Mouse (Mus musculus) erythroblast, embryonic 14.5 days (primary cell): ENCODE measurements around the gene Bhlhe41. TPM values are rescaled to one million over a fixed set of nuclear protein-coding genes. Genes with fewer than 3 reads are reported as not detected.

Experiments
- H3K27me3 ChIP-seq: 2 replicates; pipeline ENCODE4 v1.6.1; 2012; ENCODE audit warnings: inconsistent platforms; ENCODE audit not compliant: control insufficient read depth
- H3K36me3 ChIP-seq: 2 replicates; pipeline ENCODE4 v1.6.1; 2012; ENCODE audit warnings: mild to moderate bottlenecking, inconsistent platforms; ENCODE audit not compliant: control insufficient read depth
- H3K4me1 ChIP-seq: 2 replicates; pipeline ENCODE4 v1.6.1; 2012; ENCODE audit warnings: inconsistent platforms; ENCODE audit not compliant: control insufficient read depth
- H3K4me3 ChIP-seq: replicated peaks from 2 replicates; pipeline ENCODE3; 2012; ENCODE audit warnings: moderate library complexity, mild to moderate bottlenecking, inconsistent platforms
- H3K9me3 ChIP-seq: 2 replicates; pipeline ENCODE4 v1.6.1; 2012; ENCODE audit warnings: low read length, inconsistent platforms, mixed read lengths; ENCODE audit not compliant: control insufficient read depth
- GATA1 ChIP-seq: IDR thresholded peaks from 2 replicates; pipeline ENCODE4 v1.6.1; 2012; ENCODE audit warnings: low read length, inconsistent platforms, mixed read lengths
- TAL1 ChIP-seq: IDR thresholded peaks from 3 replicates; pipeline ENCODE4 v1.6.1; 2012; ENCODE audit warnings: low read length, inconsistent platforms, mixed read lengths
- polyA plus RNA-seq: library from polyadenylated mRNA; stranded (reverse); fragments of >175 nt; gene quantifications from 2 replicates; pipeline ENCODE4 v1.2.3, GENCODE M21; 2012

The Bhlhe41 gene
- polyA plus RNA-seq, 1 experiment, result 0.01 TPM

DNA sequence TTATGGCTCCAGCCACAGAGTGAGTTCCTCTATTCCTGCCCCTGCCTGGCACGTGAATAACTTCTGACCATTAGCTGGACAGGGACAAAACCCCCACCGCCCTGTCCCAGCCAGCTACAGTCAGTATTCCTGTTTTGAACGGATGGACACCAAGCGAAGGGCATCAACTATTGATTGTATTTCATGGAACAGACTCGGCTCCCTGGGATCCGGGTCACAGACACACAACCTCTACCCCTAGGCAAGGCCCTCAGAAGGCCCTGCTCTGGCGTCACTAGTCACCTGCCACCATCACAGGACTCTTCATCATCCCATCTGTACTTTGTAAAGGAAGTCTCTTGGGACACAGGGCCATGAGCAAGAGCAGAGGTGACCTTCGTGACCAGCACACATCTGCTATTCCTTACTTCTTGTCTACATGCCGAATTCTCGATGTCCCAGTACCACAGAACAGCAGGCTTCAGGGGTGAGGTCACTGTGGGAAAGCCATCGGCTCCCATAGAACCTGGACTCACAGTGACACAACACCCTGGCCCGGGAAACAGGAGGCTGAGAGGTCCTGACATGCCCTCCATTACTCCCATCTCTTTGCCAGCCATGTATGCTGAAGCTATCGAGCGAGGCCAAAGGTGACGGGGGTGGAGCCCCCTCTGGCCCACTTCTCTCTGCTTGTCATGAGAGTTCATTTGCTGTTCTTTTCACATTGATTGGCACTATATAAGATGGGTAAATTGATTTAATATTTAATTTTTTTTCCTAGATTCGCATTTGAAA, 36.1 kb downstream of the Bhlhe41 start:
- Histone ChIP-seq H3K9me3 (no peaks in the 10 kb centered on the region), H3K36me3 (no peaks in the 10 kb centered on the region), H3K27me3 (no peaks in the 10 kb centered on the region), H3K4me3 (no peak overlapping the region), H3K4me1 (no peaks in the 10 kb centered on the region)
- TF ChIP-seq TAL1 (no peak), GATA1 (no peak)

DNA sequence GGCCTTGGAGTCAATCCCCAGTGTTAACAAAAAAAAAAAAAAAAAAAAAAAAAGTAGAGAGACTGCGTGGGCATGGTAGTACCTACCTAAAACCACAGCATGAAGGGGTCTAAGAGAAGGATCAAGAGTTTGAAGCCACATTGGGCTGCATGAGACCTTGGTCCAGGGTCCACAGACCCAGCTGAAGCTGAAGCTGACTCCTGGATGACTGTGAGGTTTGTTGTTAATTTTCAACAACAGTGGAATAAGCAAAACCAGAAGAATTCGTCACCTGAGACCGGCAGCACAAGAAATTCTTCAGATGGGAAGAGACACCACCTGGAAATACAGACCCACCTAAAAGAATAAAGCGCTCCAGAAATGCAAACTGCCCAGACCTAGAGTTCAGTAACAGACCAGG, 39.1 kb downstream of the Bhlhe41 start:
- Histone ChIP-seq H3K4me3 (no peak overlapping the region), H3K27me3 (no peaks in the 10 kb centered on the region), H3K9me3 (no peaks in the 10 kb centered on the region), H3K4me1 (no peaks in the 10 kb centered on the region), H3K36me3 (no peaks in the 10 kb centered on the region)
- TF ChIP-seq TAL1 (no peak), GATA1 (no peak)

DNA sequence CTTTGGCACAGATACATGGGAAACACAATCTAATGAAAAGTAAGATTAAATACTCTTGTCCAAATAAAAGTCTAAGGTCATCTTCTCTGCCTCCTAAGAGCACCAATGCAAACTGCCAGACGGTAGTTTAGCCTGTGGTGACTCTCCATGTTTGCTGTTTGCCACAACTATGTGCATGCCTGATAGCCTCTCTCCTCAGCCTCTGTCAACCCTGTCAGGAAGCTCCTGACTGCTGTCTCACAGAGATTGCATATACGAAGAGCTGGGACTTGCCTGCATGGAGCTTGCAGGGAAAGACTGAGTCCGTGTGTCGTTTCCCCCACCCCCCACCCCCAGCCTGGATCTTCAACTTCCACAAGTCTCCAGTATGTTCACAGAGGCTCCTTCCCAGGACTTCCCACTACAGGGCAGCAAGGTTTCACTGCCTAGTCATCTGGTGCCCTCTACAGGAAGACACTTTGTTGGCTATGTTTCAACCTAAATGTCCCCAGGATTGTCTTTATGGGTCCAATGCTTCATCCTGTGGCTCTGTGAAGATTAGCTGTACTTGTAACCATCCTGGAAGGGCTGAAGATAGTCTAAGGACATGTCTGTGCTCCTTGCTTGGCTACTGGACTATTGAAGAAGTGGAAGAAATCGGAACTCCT, 41.6 kb downstream of the Bhlhe41 start:
- Histone ChIP-seq H3K27me3 (no peaks in the 10 kb centered on the region), H3K36me3 (no peaks in the 10 kb centered on the region), H3K4me3 (no peak overlapping the region), H3K9me3 (no peaks in the 10 kb centered on the region), H3K4me1 (no peaks in the 10 kb centered on the region)
- no peak for TF ChIP-seq TAL1
- no peak for TF ChIP-seq GATA1

DNA sequence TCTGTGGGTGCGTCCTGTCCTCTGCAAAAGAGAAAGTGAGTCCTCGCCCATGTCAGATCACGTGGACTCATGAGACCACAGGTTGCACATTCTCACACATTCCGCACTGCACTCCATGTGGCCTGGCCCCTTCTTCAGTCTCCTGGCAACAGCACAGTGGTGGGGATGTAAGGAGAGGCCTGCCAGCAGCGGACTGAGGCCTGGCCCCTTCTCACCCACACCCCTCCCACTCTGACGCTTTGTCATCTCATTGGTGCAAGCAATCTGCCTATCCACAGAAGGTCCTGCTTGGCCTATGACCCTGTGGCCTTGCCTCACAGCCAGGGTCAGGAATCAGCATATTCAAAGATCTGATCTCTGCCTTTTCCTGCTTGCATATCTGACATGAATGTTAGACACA, 42.3 kb downstream of the Bhlhe41 start:
- Histone ChIP-seq H3K36me3 (no peaks in the 10 kb centered on the region), H3K4me1 (no peaks in the 10 kb centered on the region), H3K27me3 (no peaks in the 10 kb centered on the region), H3K9me3 (no peaks in the 10 kb centered on the region), H3K4me3 (no peak overlapping the region)
- TF ChIP-seq TAL1 (no peak), GATA1 (no peak)

DNA sequence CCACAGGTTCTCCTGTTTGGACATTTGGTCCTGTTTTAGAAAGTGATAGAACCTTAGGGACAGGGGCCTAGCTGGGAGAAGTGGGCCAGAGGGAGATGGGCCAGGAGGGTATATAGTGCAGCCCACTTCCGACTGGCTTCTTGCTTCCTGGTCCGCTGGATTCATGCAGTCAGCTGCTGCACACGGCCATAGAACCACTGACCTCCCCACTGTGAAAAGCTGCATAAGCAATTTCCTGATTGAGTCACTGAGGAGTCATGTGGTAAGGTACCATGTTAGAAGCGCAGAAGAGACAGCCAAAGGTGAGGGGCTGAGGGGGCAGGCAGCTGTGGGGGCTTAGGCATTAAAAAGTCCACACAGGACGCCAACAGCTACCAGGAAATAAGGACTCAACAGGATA, 43.1 kb downstream of the Bhlhe41 start:
- Histone ChIP-seq H3K27me3 (no peaks in the 10 kb centered on the region), H3K4me3 (no peak overlapping the region), H3K4me1 (no peaks in the 10 kb centered on the region), H3K36me3 (no peaks in the 10 kb centered on the region), H3K9me3 (no peaks in the 10 kb centered on the region)
- TF ChIP-seq GATA1, result no peak
- TF ChIP-seq TAL1, result no peak

DNA sequence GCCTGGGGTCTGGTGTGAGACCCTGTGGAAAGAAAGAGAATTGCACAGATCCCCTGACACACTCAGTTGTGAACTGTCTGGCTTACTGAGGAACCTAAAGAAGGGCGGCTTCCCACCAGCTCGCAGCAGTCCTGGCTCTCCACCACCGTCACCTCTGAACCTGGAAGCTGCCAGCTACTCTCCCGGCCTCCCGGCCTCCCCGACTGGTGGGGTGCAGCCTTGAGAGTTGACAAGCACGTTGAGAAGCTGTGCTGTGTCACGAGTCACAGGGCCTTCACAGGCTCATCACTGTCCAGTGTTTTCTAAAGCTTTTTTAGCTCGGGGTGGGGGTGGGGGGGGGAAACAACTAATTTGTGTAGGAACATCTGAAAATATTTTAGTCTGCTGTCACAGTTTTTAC, 46.2 kb downstream of the Bhlhe41 start:
- Histone ChIP-seq H3K36me3 (no peaks in the 10 kb centered on the region; the same call in 1 of the 2 replicates), H3K4me1 (no peaks in the 10 kb centered on the region), H3K27me3 (no peaks in the 10 kb centered on the region), H3K4me3 (no peak overlapping the region), H3K9me3 (no peaks in the 10 kb centered on the region)
- TF ChIP-seq TAL1, result no peak
- TF ChIP-seq GATA1, result no peak

DNA sequence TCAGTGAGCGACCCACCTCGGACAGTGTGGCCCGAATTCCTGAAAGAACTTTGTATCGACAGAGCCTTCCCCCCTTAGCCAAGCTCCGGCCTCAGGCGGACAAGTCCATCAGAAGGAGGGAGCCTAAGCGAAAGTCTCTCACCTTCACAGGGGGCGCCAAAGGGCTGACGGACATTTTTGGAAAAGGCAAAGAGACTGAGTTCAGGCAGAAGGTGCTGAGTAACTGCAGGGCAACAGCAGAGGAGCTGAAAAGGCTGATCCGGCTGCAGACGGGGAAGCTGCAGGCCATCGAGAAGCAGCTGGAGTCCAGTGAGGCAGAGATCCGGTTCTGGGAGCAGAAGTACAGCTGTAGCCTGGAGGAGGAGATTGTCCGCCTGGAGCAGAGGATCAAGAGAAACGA, 50.2 kb downstream of the Bhlhe41 start:
- H3K36me3 ChIP-seq, result no peaks in the 10 kb centered on the region; the same call in 1 of the 2 replicates
- no peak for TF ChIP-seq TAL1
- no peak for TF ChIP-seq GATA1
- H3K9me3 ChIP-seq, result no peaks in the 10 kb centered on the region
- no peak overlapping the region for H3K4me3 ChIP-seq
- H3K4me1 ChIP-seq, result no peaks in the 10 kb centered on the region
- no peaks in the 10 kb centered on the region for H3K27me3 ChIP-seq

DNA sequence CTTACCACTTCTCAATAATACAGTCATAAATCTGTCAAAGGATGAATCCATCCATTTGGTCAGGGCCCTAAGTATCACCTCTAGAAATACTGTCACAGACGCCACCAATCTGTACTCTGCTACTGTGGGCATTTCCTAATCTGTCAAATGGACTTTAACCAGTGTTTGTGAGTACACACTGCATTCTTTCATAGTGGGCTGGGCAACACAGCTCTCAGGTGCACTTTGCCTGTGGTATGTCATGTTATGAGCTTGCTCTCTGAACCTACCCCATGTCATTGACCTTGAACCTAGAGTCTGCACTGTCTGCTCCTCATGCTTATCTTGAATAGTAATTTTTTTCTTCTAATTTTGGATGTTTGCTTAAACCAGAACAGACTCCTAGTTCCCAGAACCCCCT, 54.2 kb downstream of the Bhlhe41 start:
- Histone ChIP-seq H3K9me3 (no peaks in the 10 kb centered on the region), H3K4me3 (no peak overlapping the region), H3K36me3 (no peaks in the 10 kb centered on the region; the same call in 1 of the 2 replicates), H3K27me3 (no peaks in the 10 kb centered on the region), H3K4me1 (no peaks in the 10 kb centered on the region)
- no peak for TF ChIP-seq TAL1
- no peak for TF ChIP-seq GATA1

DNA sequence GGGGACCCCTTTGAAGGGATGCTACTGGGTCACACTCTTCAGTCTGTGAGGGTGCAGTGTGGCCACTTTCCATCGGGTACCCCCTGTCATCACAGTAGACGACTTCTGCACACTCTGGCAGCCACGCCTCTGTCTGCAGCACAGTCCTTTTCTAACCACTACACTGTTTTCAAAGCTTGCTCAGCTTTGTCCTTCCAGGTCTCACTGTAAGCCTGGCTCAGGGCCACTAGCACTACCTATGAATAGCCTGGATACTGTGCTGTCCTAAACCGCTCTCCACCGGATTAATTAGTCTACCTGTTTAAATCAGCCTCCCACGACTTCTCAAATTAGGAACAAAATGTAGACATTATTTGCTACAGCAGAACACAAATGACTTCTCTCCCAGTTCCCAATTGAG, 55.3 kb downstream of the Bhlhe41 start:
- H3K9me3 ChIP-seq, result no peaks in the 10 kb centered on the region
- TF ChIP-seq TAL1, result no peak
- TF ChIP-seq GATA1, result no peak
- H3K27me3 ChIP-seq, result no peaks in the 10 kb centered on the region
- H3K4me3 ChIP-seq, result no peak overlapping the region
- H3K36me3 ChIP-seq, result no peaks in the 10 kb centered on the region
- no peaks in the 10 kb centered on the region for H3K4me1 ChIP-seq

DNA sequence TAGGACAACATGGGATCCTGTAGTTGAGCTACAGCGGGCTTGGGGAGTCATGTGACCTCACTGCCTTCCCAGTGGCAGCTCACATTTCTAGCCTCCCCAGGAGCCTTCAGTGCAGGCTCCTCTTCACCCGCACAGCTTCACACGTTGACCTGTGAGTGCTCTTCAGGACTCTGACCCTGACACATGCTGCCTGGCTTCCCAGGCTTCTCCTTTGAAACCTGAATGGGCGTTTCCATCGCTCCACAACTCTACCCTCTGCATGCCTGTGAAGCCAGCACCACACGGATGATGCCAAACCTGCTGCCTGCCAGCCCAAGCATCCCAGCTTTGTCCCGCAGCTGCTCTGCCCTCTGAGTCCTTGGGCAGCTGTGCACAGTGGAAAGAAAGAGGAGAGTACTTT, 55.8 kb downstream of the Bhlhe41 start:
- H3K9me3 ChIP-seq, result no peaks in the 10 kb centered on the region

More for the DNA sequence above, 55.8 kb downstream of the Bhlhe41 start:
- no peaks in the 10 kb centered on the region for H3K27me3 ChIP-seq
- H3K36me3 ChIP-seq, result no peaks in the 10 kb centered on the region
- H3K4me1 ChIP-seq, result no peaks in the 10 kb centered on the region
- no peak overlapping the region for H3K4me3 ChIP-seq
- TF ChIP-seq TAL1 (no peak), GATA1 (no peak)

Other genes starting within 250 kb of the Bhlhe41 start
- not detected in 2 replicates for gene Tuba3b, start 249.8 kb downstream of the Bhlhe41 start, polyA plus RNA-seq
- gene Rassf8, start 118.8 kb downstream of the Bhlhe41 start, polyA plus RNA-seq, result 0.06 TPM in 1 of 2 replicates, not detected in the other
- not detected in 2 replicates for gene Sspn, start 66.1 kb upstream of the Bhlhe41 start, polyA plus RNA-seq